Mouse (Mus musculus) pancreas, adult 10 weeks (tissue): ENCODE data around the gene Ehf. TPM values are rescaled to one million over a fixed set of nuclear protein-coding genes. Genes with fewer than 3 reads are reported as not detected.

ENCODE experiments used
- polyA plus RNA-seq: library from polyadenylated mRNA; stranded (reverse); fragments of 350-450 nt; fragmentation: Illumina TruSeq; extraction: RNeasy Lipid Tissue Mini Kit (QIAGEN cat#74804); gene quantifications from one replicate; pipeline ENCODE4 v1.2.3, GENCODE M21; 2015; ENCODE audit warnings: low read depth, low replicate concordance; ENCODE audit not compliant: insufficient read depth

Ehf gene
- polyA plus RNA-seq: 4.6 TPM

DNA sequence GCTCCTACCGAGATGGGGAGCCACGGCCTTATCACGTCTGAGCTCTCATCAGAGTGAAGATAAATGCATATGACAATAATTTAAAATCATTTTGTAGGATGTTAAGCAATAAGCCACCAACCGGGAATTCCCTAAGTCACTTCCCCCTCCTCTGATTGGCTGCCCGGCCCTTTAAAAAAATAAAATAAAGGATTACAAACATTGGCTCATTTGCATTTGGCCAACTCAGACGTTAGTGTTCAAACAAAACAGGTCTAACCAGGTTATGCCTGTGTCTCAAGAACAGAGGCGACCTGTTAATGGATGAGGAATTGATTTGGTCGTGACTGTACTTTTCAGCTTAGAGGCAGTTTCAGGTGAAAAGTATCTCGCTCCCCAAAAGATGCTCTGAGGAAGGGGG, at the start of gene Ehf:
TSS of gene Ehf (minus strand) at position 147 of the 400 bp plus-strand sequence.

Other genes starting within 250 kb of the Ehf start
- gene Pdhx, start 229.8 kb downstream of the Ehf start, polyA plus RNA-seq: 4.0 TPM
- 18.7 TPM for gene Apip, start 229.6 kb downstream of the Ehf start, polyA plus RNA-seq
- not detected for gene Elf5, start 108.4 kb upstream of the Ehf start, polyA plus RNA-seq
- gene Cat, start 181.9 kb upstream of the Ehf start, polyA plus RNA-seq: 20.4 TPM